Mouse (Mus musculus) liver, embryonic 14.5 days (tissue): ENCODE results near the gene Cotl1.

ENCODE experiments used
- CTCF ChIP-seq: IDR thresholded peaks from 2 replicates; pipeline ENCODE4 v1.5.1; 2016; ENCODE audit warnings: antibody characterized with exemption, low read depth, control low read depth
- EP300 ChIP-seq: IDR thresholded peaks from 2 replicates; pipeline ENCODE4 v1.6.1; 2016; ENCODE audit warnings: antibody characterized with exemption, low read depth

DNA sequence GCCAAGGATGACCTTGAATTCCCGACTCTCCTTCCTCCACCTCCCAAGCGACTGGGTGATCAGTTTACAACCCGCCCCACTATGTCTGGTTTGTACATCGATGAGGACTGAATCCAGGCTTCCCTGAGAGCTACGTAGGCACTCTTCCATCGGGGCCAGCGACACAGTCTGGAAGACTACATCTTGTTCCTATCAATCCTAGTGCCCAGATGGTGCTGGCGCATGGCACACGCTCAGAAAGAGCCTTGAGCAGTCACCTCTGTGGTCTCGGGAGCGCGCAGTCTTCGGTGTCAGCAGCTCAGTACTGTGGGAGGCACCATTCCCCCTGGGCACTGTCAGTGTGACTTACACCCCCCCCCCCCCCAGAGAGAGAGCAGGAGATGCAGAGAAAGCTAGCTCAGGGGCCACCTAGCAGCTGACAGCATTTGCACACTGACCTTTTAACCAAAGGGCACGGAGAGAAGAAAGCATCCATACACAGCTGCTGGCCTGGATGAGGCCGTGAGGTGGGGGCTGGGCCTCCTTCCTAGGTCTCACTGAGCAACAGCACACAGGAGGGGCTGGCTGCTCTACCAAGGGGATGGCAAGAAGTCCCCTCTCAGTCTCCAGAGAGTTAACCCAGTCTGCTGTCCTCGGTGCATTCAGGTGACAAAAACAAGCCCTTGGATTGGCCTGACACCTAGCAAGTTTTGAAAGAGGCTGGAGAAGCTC lies 10.3 kb downstream of the Cotl1 start:
- TF ChIP-seq CTCF (no peak), EP300 (no peak)
